Mouse (Mus musculus) stomach, embryonic 14.5 days (tissue): ENCODE results near the gene 1700012B07Rik. TPM values are rescaled to one million over a fixed set of nuclear protein-coding genes. Genes with fewer than 3 reads are reported as not detected.
A peak's percentile ranks its signal among the peaks of the same experiment; 100 is the strongest.

Experiments used
- ATAC-seq: fragments of 200-750 bp; cut with Nextera tagmentation; 2 replicates; pipeline ENCODE4 v1.8.0; 2017; ENCODE audit warnings: low read depth, moderate TSS enrichment; ENCODE audit not compliant: insufficient number of reproducible peaks, insufficient read depth, low FRiP score
- H3K27ac ChIP-seq: fragments of 300-500 bp; sonication (generic); 2 replicates; pipeline ENCODE4 v1.5.1; 2014; ENCODE audit warnings: mild to moderate bottlenecking, low read length, moderate library complexity, mixed read lengths
- H3K27me3 ChIP-seq: fragments of 300-500 bp; sonication (generic); 2 replicates; pipeline ENCODE4 v1.6.1; 2014; ENCODE audit warnings: low read length, control low read depth, mixed read lengths; ENCODE audit not compliant: control insufficient read depth, insufficient read depth
- H3K36me3 ChIP-seq: fragments of 300-500 bp; sonication (generic); 2 replicates; pipeline ENCODE4 v1.6.1; 2014; ENCODE audit warnings: mild to moderate bottlenecking, control low read depth, low read length, moderate library complexity, mixed read lengths; ENCODE audit not compliant: control insufficient read depth, insufficient read depth
- H3K4me1 ChIP-seq: fragments of 300-500 bp; sonication (generic); 2 replicates; pipeline ENCODE4 v1.6.1; 2014; ENCODE audit warnings: low read length, control low read depth, mixed read lengths; ENCODE audit not compliant: control insufficient read depth, insufficient read depth
- H3K4me2 ChIP-seq: fragments of 300-500 bp; sonication (generic); replicated peaks from 2 replicates; pipeline ENCODE4 v1.6.1; 2014; ENCODE audit warnings: low read depth, low read length, control low read depth
- H3K4me3 ChIP-seq: fragments of 300-500 bp; sonication (generic); 2 replicates; pipeline ENCODE4 v1.5.1; 2014; ENCODE audit warnings: low read depth, low read length, control low read depth
- H3K9ac ChIP-seq: fragments of 300-500 bp; sonication (generic); replicated peaks from 2 replicates; pipeline ENCODE4 v1.6.1; 2014; ENCODE audit warnings: low read depth, mild to moderate bottlenecking, control low read depth, low read length, moderate library complexity, mixed read lengths
- H3K9me3 ChIP-seq: fragments of 300-500 bp; sonication (generic); 2 replicates; pipeline ENCODE4 v1.6.1; 2016; ENCODE audit warnings: low read depth, low read length, control low read depth; ENCODE audit not compliant: control insufficient read depth
- WGBS: fragments of 180-500 bp; shearing (Covaris S2); extraction: QIAGEN DNeasy Blood & Tissue Kit; methylation state at CpG from one replicate; pipeline ENCODE4 v1.1.7; 2014; 5-methylcytosine and 5-hydroxymethylcytosine counted together
- polyA plus RNA-seq: library from polyadenylated mRNA; unstranded; fragments of >200 nt; fragmentation: Nextera tagmentation; extraction: Ambion mirVana; gene quantifications from 2 replicates; pipeline ENCODE4 v1.2.1, GENCODE M21; 2014

The 1700012B07Rik gene
- not detected in 2 replicates for polyA plus RNA-seq

GRCm38 (mm10) chr11:109827946-109828345 lies at the start of gene 1700012B07Rik:
1700012B07Rik (minus strand) TSS chr11:109828046.
- no peaks in the 10 kb centered on the region for H3K4me1 ChIP-seq
- no peak within 1 kb of the TSS for H3K4me2 ChIP-seq
- H3K27ac ChIP-seq: no peak within 1 kb of the TSS
- no peaks in the 10 kb centered on the region for H3K27me3 ChIP-seq
- no peaks in the 10 kb centered on the region for H3K36me3 ChIP-seq
- 81% methylated on average over 4 of the region's 4 CpGs for WGBS
- H3K9ac ChIP-seq: no peak within 1 kb of the TSS
- ATAC-seq: no peak
- no peak within 1 kb of the TSS for H3K4me3 ChIP-seq
- no peaks in the 10 kb centered on the region for H3K9me3 ChIP-seq

GRCm38 (mm10) chr11:109876767-109877166 lies 48.9 kb upstream of the 1700012B07Rik start:
- Histone ChIP-seq H3K9me3 (no peaks in the 10 kb centered on the region), H3K4me3 (no peak overlapping the region), H3K9ac (no peak overlapping the region), H3K27me3 (no peaks in the 10 kb centered on the region), H3K4me2 (no peak overlapping the region), H3K27ac (peak overlapping the region; percentile 29; the same call in 1 of the 2 replicates), H3K4me1 (no peaks in the 10 kb centered on the region), H3K36me3 (no peaks in the 10 kb centered on the region)
- ATAC-seq: no peak; the same call in 1 of the 2 replicates
- 78% methylated on average over 9 of the region's 9 CpGs for WGBS

- Histone ChIP-seq H3K36me3 (no peaks in the 10 kb centered on the region), H3K27ac (no peak overlapping the region), H3K4me3 (no peak overlapping the region), H3K9ac (no peak overlapping the region), H3K9me3 (no peaks in the 10 kb centered on the region), H3K27me3 (no peaks in the 10 kb centered on the region), H3K4me2 (no peak overlapping the region), H3K4me1 (no peaks in the 10 kb centered on the region)
- ATAC-seq: no peak
- WGBS: 71% methylated on average over 3 of the region's 3 CpGs
Observed at GRCm38 (mm10) chr11:109875834-109876233, 48.0 kb upstream of the 1700012B07Rik start.

GRCm38 (mm10) chr11:109875525-109875802 lies 47.6 kb upstream of the 1700012B07Rik start:
- no peak overlapping the region for H3K4me3 ChIP-seq
- ATAC-seq: no peak
- no peaks in the 10 kb centered on the region for H3K27me3 ChIP-seq
- no peak overlapping the region for H3K27ac ChIP-seq
- 91% methylated on average over 1 of the region's 1 CpGs for WGBS
- H3K9me3 ChIP-seq: no peaks in the 10 kb centered on the region
- H3K36me3 ChIP-seq: no peaks in the 10 kb centered on the region
- H3K4me1 ChIP-seq: no peaks in the 10 kb centered on the region
- H3K9ac ChIP-seq: no peak overlapping the region
- no peak overlapping the region for H3K4me2 ChIP-seq

GRCm38 (mm10) chr11:109874651-109875524 lies 47.0 kb upstream of the 1700012B07Rik start:
- Histone ChIP-seq H3K9me3 (no peaks in the 10 kb centered on the region), H3K36me3 (no peaks in the 10 kb centered on the region), H3K4me1 (no peaks in the 10 kb centered on the region), H3K9ac (no peak overlapping the region), H3K27me3 (no peaks in the 10 kb centered on the region), H3K4me3 (no peak overlapping the region), H3K27ac (no peak overlapping the region), H3K4me2 (no peak overlapping the region)
- ATAC-seq: no peak
- 89% methylated on average over 11 of the region's 11 CpGs for WGBS

- Histone ChIP-seq H3K9ac (no peak overlapping the region), H3K4me3 (no peak overlapping the region), H3K27me3 (no peaks in the 10 kb centered on the region), H3K4me1 (no peaks in the 10 kb centered on the region), H3K36me3 (no peaks in the 10 kb centered on the region), H3K27ac (no peak overlapping the region), H3K4me2 (no peak overlapping the region), H3K9me3 (no peaks in the 10 kb centered on the region)
- ATAC-seq: no peak
- 80% methylated on average over 22 of the region's 22 CpGs for WGBS
Observed at GRCm38 (mm10) chr11:109873852-109874610, 46.2 kb upstream of the 1700012B07Rik start.

GRCm38 (mm10) chr11:109873161-109873775 lies 45.4 kb upstream of the 1700012B07Rik start:
- H3K9ac ChIP-seq: no peak overlapping the region
- H3K27ac ChIP-seq: no peak overlapping the region
- ATAC-seq: no peak
- H3K27me3 ChIP-seq: no peaks in the 10 kb centered on the region
- no peak overlapping the region for H3K4me2 ChIP-seq
- no peaks in the 10 kb centered on the region for H3K36me3 ChIP-seq
- no peaks in the 10 kb centered on the region for H3K4me1 ChIP-seq
- no peaks in the 10 kb centered on the region for H3K9me3 ChIP-seq
- no peak overlapping the region for H3K4me3 ChIP-seq
- WGBS: 47% methylated on average over 9 of the region's 9 CpGs

GRCm38 (mm10) chr11:109872674-109873073 lies 44.8 kb upstream of the 1700012B07Rik start:
- no peaks in the 10 kb centered on the region for H3K27me3 ChIP-seq
- no peaks in the 10 kb centered on the region for H3K36me3 ChIP-seq
- H3K4me3 ChIP-seq: no peak overlapping the region
- no peaks in the 10 kb centered on the region for H3K4me1 ChIP-seq
- no peak overlapping the region for H3K4me2 ChIP-seq
- H3K9me3 ChIP-seq: no peaks in the 10 kb centered on the region
- whole genome bisulfite sequencing: 83% methylated on average over 3 of the region's 3 CpGs
- no peak for ATAC-seq
- H3K27ac ChIP-seq: no peak overlapping the region
- H3K9ac ChIP-seq: no peak overlapping the region
